Mouse (Mus musculus): ENCODE data around the gene Psg27. TPM values are rescaled to one million over a fixed set of nuclear protein-coding genes. Genes with fewer than 3 reads are reported as not detected.
"Not testable (repeated sequence)": the region's sequence is repeated elsewhere in the genome, so short reads cannot be mapped to it uniquely, and the experiment has no call there.

Psg27 gene
- not detected for total RNA-seq (2021)
- long read RNA-seq, experiment 1 = 0 reads
- long read RNA-seq, experiment 2 = 0 reads

DNA sequence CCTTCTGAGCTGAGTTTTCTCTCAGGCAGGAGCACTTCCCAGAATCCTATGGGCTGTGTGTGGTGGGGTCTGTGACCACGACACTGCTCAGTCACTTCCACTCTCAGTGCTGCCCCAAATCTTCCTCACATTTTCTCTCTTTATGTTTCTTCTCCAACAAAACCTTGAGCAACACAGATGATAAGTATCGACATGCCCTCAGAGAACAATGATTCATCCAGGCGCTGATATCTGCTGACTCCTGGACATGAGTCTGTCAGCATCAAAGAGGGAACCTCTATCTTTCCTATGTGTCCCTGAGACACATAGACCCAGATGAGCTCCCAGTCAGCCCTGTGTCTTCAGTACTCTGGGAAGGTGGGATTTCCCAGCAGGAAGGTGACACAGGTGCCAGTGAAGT, at the start of gene Psg27:
Gene Psg27 (minus strand): TSS at position 101 of the 400 bp plus-strand sequence.
- no peak for DNase-seq (ENCODE audit: low spot score)

DNA sequence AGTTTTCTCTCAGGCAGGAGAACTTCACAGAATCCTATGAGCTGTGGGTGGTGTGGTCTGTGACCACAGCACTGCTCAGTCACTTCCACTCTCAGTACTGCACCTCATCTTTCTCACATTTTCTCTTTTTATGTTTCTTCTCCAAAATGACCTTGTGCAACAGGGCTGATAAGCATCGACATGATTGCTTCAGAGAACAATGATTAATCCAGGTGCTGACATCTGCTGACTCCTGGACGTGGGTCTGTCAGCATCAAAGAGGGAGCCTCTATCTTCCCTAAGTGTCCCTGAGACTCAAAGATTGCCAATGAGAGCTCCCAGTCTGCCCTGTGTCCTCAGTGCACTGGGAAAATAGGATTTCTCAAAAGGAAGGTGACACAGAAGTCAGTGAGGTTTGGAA, 49.3 kb upstream of the Psg27 start, which contains the start of gene Psg23:
Gene Psg23 (minus strand): TSS at position 101 of the 400 bp plus-strand sequence.
- DNase-seq (ENCODE audit: low spot score) = not testable (repeated sequence)

GRCm38 (mm10) chr7:18559850-18560249, 7.3 kb downstream of the Psg27 start:
- DNase-seq (ENCODE audit: low spot score) = no peak

DNA sequence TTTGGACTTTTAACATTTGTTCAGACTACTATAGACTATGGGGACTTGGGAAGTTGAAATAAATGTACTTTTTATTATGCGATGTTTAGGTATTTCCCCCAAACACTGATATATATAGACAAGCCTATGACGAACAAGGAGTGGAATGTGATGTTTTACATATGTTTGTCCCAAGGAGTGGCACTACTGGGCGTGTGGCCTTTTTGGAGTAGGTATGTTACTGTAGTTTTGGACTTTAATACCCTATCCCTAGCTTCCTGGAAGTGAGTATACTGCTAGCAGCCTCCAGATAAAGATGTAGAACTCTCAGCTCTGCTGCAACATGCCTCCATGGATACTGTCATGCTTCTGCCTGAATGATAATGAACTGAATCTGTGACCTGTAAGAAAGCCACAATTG, 11.4 kb downstream of the Psg27 start:
- DNase-seq (ENCODE audit: low spot score) = not testable (repeated sequence)

DNA sequence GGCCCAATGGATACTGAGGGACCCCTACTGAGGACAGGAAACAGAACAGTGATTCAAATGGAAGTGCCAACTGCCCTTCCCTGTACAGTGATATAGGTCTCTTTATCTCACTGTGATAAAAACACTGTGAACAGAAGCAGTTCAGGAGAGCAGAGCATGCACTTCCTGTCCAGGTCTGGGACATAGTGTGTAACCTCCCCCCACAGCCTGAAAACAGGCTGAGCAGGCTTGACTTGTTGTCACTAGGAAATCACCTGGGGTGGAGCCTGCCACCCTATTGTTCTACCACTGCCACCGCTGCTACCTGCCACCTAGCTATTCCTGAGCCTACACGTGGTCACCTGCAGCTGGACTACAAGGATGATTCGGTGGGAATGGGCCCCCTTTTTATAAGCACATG, 33.7 kb downstream of the Psg27 start:
- no peak for DNase-seq (ENCODE audit: low spot score)

GRCm38 (mm10) chr7:18532169-18532568, 34.9 kb downstream of the Psg27 start, which contains the start of gene Psg25:
Psg25 (minus strand) TSS chr7:18532269.
- DNase-seq (ENCODE audit: low spot score) = no peak

DNA sequence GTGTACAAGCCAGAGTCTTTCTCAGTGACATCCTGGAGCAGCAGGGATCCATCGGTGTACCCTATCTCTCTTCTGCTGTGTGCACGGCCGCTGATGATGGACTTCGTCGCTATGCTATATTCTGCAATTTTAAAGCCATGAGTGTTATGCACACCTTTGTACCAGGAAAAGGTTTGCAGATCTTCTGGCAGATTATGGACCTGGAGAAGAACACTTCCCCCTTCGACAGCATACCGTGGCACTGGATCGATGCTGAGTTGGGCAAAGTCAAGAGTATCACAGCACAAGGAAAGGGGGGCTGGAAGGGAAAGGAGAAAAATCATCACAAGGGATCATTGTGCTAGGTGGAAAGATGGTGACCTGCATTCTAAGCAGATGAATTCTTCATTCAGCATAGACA, 42.4 kb downstream of the Psg27 start:
- no peak for DNase-seq (ENCODE audit: low spot score)

GRCm38 (mm10) chr7:18512848-18513247, 54.3 kb downstream of the Psg27 start:
- DNase-seq (ENCODE audit: low spot score) = not testable (repeated sequence)

DNA sequence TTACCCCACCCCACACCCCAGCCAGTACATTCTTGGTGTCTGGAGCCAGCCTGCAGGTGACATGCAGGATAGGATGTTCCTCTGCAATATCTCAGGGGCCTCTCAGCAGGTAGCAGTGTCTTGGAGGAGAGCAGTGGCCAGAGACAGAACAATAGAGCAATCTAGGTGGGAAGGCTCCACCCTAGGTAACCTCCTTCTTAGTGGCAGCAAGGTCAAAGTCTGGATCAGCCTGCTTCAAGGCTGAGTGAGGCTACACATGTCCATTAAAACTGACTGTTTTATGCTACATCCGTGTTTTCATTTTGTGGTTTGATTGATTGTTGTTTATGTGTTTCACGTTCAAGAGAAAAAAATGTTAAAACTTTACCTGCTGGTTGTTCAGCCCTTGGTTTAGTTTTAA, 54.7 kb downstream of the Psg27 start:
- DNase-seq (ENCODE audit: low spot score) = not testable (repeated sequence)

GRCm38 (mm10) chr7:18511479-18511878, 55.6 kb downstream of the Psg27 start:
- no peak for DNase-seq (ENCODE audit: low spot score)

Other genes starting within 250 kb of the Psg27 start
- not detected for gene Psg18, start 212.3 kb downstream of the Psg27 start, total RNA-seq (2021)
- gene Psg28, start 135.3 kb downstream of the Psg27 start, total RNA-seq (2021) = not detected
- not detected for gene Psg26, start 83.1 kb downstream of the Psg27 start, total RNA-seq (2021)
- gene Psg25, start 35.0 kb downstream of the Psg27 start, total RNA-seq (2021) = not detected
- not detected for gene Psg23, start 49.2 kb upstream of the Psg27 start, total RNA-seq (2021)
- not detected for gene Psg21, start 89.4 kb upstream of the Psg27 start, total RNA-seq (2021)
- gene Psg20, start 118.9 kb upstream of the Psg27 start, total RNA-seq (2021) = not detected
- gene Psg22, start 150.8 kb upstream of the Psg27 start, total RNA-seq (2021) = not detected
- gene Psg19, start 231.2 kb upstream of the Psg27 start, total RNA-seq (2021) = not detected